Mouse (Mus musculus) G1E (cell line): ENCODE results near the gene Amfr.

Experiments used
- CTCF ChIP-seq: IDR thresholded peaks from 2 replicates; pipeline ENCODE4 v1.5.1; 2012; ENCODE audit warnings: low read depth, low read length, inconsistent platforms, mixed read lengths
- GATA1 ChIP-seq: IDR thresholded peaks from 2 replicates; pipeline ENCODE4 v1.6.1; 2012; ENCODE audit warnings: borderline replicate concordance, low read length, inconsistent platforms, mixed read lengths
- POLR2AphosphoS5 ChIP-seq: IDR thresholded peaks from 2 replicates; pipeline ENCODE4 v1.6.1; 2012; ENCODE audit warnings: low read depth, low read length, inconsistent platforms; ENCODE audit not compliant: insufficient replicate concordance

GRCm38 (mm10) chr8:93973831-93974375 lies 38.7 kb downstream of the Amfr start:
- TF ChIP-seq CTCF, result no peak
- no peak for TF ChIP-seq GATA1
- TF ChIP-seq POLR2AphosphoS5, result no peak
